Mouse (Mus musculus): Measurements from ENCODE around the gene Rab11b. TPM values are rescaled to one million over a fixed set of nuclear protein-coding genes. Genes with fewer than 3 reads are reported as not detected.
"Not testable (repeated sequence)": the region's sequence is repeated elsewhere in the genome, so short reads cannot be mapped to it uniquely, and the experiment has no call there.

Rab11b gene
- polyA plus RNA-seq, 1 experiment from 2014 or later = 207 TPM

DNA sequence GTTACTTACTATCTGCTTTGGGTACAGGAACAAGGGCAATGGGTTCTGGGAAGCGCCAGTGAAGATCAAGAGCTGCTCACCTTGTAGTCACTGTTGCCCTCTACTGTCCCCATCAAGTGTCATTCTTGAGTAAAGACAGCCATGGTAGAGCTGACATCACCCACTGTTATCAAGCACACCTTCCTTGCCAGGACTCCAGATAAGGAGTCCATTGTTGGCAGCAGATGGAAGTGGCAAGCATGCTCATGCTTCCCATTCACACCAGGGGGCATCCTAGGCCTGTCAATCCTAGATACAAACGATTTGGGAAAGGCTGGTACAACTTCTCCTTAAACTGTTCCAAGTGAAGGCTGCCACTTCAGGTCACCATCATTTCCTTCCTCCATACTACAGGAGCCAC lies 14.3 kb downstream of the Rab11b start:
- Histone ChIP-seq H3K9ac (ENCODE audit: low read depth, low read length) (no peak overlapping the region), H3K9me3 (replicated peaks; ENCODE audit: low read length) (no peaks in the 10 kb centered on the region), H3K4me3 (replicated peaks; ENCODE audit: low read depth, low read length) (no peak overlapping the region), H3K4me1 (replicated peaks; ENCODE audit: insufficient read depth, low read length) (no peaks in the 10 kb centered on the region), H3K27me3 (ENCODE audit: insufficient read depth, low read length) (no peaks in the 10 kb centered on the region), H3K27ac (no peak overlapping the region), H3K4me2 (ENCODE audit: low read length) (no peak overlapping the region), H3K36me3 (ENCODE audit: insufficient read depth, low read length) (peaks cover 20% of the 10 kb centered on the region)
- ATAC-seq (replicated peaks; ENCODE audit: low FRiP score, low read depth) (no peak), DNase-seq (ENCODE audit: low spot score) (peak; percentile 72)
- peak; percentile 75 for TF ChIP-seq CTCF (IDR thresholded peaks at IDR 0.05; ENCODE audit: low read depth)
- 63% methylated on average over 2 of the region's 2 CpGs for WGBS

DNA sequence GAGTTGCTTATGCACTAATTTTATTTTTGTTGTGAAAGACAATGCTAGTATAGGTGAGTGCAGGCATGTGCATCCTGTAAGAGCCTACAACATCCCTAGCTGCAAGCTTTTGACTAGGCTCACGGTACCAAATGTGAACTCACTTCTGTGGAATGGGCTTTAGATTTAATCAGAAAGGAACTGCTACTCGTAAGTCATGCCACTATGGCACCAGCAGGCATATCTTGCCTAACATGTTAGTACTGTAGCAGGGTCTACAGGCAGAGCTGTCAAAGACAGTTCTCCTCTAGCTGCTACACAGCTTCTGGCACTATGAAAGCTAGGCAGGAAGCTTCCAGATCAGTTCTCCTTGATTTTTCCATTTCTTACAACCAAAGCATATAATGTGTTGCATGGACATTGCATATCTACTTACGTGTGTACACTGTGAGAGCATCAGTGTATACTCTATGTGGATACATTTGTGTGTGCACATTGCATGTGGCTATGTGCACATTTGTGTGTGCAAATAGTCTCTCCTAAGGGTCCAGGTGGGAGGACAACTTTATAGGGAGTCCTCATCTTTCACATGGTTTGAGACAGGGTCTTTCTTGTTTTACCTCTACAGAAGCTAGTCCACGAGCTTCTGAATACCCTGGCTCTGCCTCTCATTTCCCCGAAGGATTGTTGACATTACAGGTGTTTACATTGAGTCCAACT lies 15.5 kb downstream of the Rab11b start:
- no peak overlapping the region for H3K4me2 ChIP-seq (ENCODE audit: low read length)
- H3K9ac ChIP-seq (ENCODE audit: low read depth, low read length) = no peak overlapping the region
- no peak for ATAC-seq (replicated peaks; ENCODE audit: low FRiP score, low read depth)
- DNase-seq (ENCODE audit: low spot score) = no peak
- H3K4me1 ChIP-seq (replicated peaks; ENCODE audit: insufficient read depth, low read length) = no peaks in the 10 kb centered on the region
- H3K27me3 ChIP-seq (ENCODE audit: insufficient read depth, low read length) = no peaks in the 10 kb centered on the region
- no peak overlapping the region for H3K4me3 ChIP-seq (replicated peaks; ENCODE audit: low read depth, low read length)
- WGBS = 84% methylated on average over 5 of the region's 5 CpGs
- TF ChIP-seq CTCF (IDR thresholded peaks at IDR 0.05; ENCODE audit: low read depth) = no peak
- no peak overlapping the region for H3K27ac ChIP-seq
- peaks cover 20% of the 10 kb centered on the region for H3K36me3 ChIP-seq (ENCODE audit: insufficient read depth, low read length)
- no peaks in the 10 kb centered on the region for H3K9me3 ChIP-seq (replicated peaks; ENCODE audit: low read length)

DNA sequence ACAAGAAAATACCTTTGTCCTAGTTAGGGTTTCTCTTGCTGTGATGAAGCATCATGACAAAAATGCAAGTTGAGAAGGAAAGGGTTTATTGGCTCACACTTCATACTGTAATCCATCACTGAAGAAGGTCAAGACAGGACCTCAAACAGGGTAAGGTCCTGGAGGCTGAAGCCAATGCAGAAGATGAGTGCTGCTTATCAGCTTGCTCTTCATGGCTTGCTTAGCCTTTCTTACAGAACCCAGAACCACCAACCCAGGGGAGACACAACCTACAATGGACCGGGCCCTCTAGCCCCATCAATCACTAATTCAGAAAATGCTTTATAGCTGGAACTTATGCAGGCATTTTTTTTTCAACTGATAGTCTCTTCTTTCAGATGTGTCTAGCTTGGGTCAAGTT lies 17.9 kb downstream of the Rab11b start:
- no peak overlapping the region for H3K9ac ChIP-seq (ENCODE audit: low read depth, low read length)
- DNase-seq (ENCODE audit: low spot score) (no peak), ATAC-seq (replicated peaks; ENCODE audit: low FRiP score, low read depth) (no peak)
- H3K4me3 ChIP-seq (replicated peaks; ENCODE audit: low read depth, low read length) = no peak overlapping the region
- H3K27me3 ChIP-seq (ENCODE audit: insufficient read depth, low read length) = no peaks in the 10 kb centered on the region
- WGBS = 86% methylated on average over 1 of the region's 1 CpGs
- TF ChIP-seq CTCF (IDR thresholded peaks at IDR 0.05; ENCODE audit: low read depth) = no peak
- no peaks in the 10 kb centered on the region for H3K4me1 ChIP-seq (replicated peaks; ENCODE audit: insufficient read depth, low read length)
- no peak overlapping the region for H3K27ac ChIP-seq
- H3K9me3 ChIP-seq (replicated peaks; ENCODE audit: low read length) = no peaks in the 10 kb centered on the region
- H3K4me2 ChIP-seq (ENCODE audit: low read length) = no peak overlapping the region
- peaks cover 9% of the 10 kb centered on the region for H3K36me3 ChIP-seq (ENCODE audit: insufficient read depth, low read length)

DNA sequence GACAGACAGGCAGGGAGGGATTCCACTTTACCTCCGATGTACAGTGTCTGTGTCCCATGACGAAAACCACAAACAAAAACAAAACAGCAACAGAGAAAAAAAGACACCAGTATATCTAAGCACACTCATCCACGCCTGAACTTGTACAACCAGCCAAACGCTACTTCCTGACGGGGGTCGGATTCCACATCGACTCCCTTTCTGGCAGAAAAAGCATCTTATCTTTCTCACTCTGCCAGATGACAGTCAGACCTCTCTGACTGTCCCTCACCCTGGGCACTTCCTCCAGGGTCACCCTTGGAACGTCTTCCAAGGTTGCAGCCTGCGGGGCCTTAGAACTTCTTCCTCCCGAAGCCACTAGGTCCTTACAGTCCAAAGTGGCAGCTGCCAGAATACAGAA lies 26.8 kb downstream of the Rab11b start:
- H3K4me3 ChIP-seq (replicated peaks; ENCODE audit: low read depth, low read length); H3K4me1 ChIP-seq (replicated peaks; ENCODE audit: insufficient read depth, low read length); ATAC-seq (replicated peaks; ENCODE audit: low FRiP score, low read depth); H3K9ac ChIP-seq (ENCODE audit: low read depth, low read length); DNase-seq (ENCODE audit: low spot score); H3K4me2 ChIP-seq (ENCODE audit: low read length); H3K27ac ChIP-seq; H3K9me3 ChIP-seq (replicated peaks; ENCODE audit: low read length); H3K27me3 ChIP-seq (ENCODE audit: insufficient read depth, low read length); H3K36me3 ChIP-seq (ENCODE audit: insufficient read depth, low read length): not testable (repeated sequence)
- 47% methylated on average over 10 of the region's 10 CpGs for WGBS

DNA sequence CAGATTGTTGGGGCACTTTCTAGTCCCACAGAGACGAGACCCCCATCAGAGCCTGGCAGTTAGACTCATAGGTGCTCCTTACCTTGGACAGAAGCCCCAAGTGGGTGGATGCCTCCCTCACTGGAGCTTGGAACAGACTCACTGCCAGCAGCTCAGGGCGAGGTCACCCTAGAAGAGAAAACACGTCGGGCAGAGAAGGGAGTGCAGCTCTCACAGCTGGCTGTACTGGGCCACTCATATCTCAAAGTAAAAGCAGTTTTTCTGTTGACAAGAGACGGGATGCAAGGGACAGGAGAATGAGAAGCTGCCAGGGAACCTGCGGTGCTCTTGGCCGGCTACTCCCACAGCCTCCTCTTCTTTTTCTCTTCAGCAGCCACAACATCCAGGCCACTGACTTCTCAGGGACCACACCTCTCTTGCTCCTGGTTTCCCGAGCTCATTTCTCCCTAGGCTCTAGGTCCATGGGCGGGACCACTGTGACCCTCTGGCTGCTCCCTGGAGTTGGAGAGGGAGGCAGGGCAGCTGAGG lies 27.7 kb downstream of the Rab11b start:
- DNase-seq (ENCODE audit: low spot score) = not testable (repeated sequence)

DNA sequence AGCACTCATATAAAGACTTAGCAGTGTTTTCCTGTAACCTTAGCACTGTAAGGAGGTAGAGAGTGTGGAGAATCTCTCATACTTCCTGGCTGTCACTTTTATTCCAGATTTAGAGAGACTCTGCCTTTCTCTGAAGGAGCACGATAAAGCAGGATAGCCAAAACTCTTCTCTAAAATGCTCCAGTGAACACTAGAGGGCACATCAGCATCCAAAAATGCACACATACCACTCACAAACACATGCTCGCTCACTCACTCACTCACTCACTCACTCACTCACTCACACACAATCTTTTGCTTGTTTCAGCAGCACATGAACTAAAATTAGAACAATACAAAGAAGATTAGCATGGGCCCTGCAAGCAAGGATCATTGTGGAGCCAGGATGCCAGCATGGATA lies 31.1 kb downstream of the Rab11b start:
- Histone ChIP-seq H3K9ac (ENCODE audit: low read depth, low read length) (no peak overlapping the region), H3K9me3 (replicated peaks; ENCODE audit: low read length) (no peaks in the 10 kb centered on the region), H3K27ac (no peak overlapping the region), H3K4me2 (ENCODE audit: low read length) (no peak overlapping the region), H3K4me1 (replicated peaks; ENCODE audit: insufficient read depth, low read length) (no peaks in the 10 kb centered on the region), H3K4me3 (replicated peaks; ENCODE audit: low read depth, low read length) (no peak overlapping the region), H3K36me3 (ENCODE audit: insufficient read depth, low read length) (no peaks in the 10 kb centered on the region), H3K27me3 (ENCODE audit: insufficient read depth, low read length) (no peaks in the 10 kb centered on the region)
- DNase-seq (ENCODE audit: low spot score) = no peak
- 58% methylated on average over 2 of the region's 2 CpGs for WGBS
- no peak for ATAC-seq (replicated peaks; ENCODE audit: low FRiP score, low read depth)
- TF ChIP-seq CTCF (IDR thresholded peaks at IDR 0.05; ENCODE audit: low read depth) = peak; percentile 42; the same call in 1 of the 2 replicates

More for the DNA sequence above, 27.7 kb downstream of the Rab11b start:
- H3K27me3 ChIP-seq (ENCODE audit: insufficient read depth, low read length); H3K9me3 ChIP-seq (replicated peaks; ENCODE audit: low read length); H3K9ac ChIP-seq (ENCODE audit: low read depth, low read length); H3K27ac ChIP-seq; H3K36me3 ChIP-seq (ENCODE audit: insufficient read depth, low read length); H3K4me3 ChIP-seq (replicated peaks; ENCODE audit: low read depth, low read length); ATAC-seq (replicated peaks; ENCODE audit: low FRiP score, low read depth); H3K4me1 ChIP-seq (replicated peaks; ENCODE audit: insufficient read depth, low read length); H3K4me2 ChIP-seq (ENCODE audit: low read length): not testable (repeated sequence)
- WGBS = 36% methylated on average over 9 of the region's 9 CpGs

DNA sequence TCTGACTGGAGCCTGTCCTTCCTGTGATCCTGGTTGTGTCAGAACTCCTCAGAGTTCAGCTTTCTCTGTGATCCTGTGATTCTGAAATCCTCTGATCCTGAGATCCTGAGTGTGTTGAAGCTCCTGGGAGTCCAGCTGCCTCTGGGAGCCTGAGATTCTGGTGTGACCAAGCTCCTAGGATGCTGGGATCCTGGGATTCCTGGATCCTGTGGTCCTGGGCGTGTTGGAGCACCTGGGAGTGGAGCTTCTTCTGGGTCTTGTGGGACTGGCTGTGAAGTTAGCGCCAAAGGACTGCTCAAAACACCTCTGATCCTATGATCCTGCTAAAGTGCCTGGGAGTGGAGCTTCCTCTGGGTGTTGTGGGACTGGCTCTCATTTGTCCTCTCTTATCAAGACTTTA lies 31.9 kb downstream of the Rab11b start:
- H3K36me3 ChIP-seq (ENCODE audit: insufficient read depth, low read length) = no peaks in the 10 kb centered on the region
- DNase-seq (ENCODE audit: low spot score) (no peak), ATAC-seq (replicated peaks; ENCODE audit: low FRiP score, low read depth) (no peak)
- H3K4me2 ChIP-seq (ENCODE audit: low read length) = no peak overlapping the region
- H3K9ac ChIP-seq (ENCODE audit: low read depth, low read length) = no peak overlapping the region
- no peak overlapping the region for H3K4me3 ChIP-seq (replicated peaks; ENCODE audit: low read depth, low read length)
- no peaks in the 10 kb centered on the region for H3K9me3 ChIP-seq (replicated peaks; ENCODE audit: low read length)
- H3K4me1 ChIP-seq (replicated peaks; ENCODE audit: insufficient read depth, low read length) = no peaks in the 10 kb centered on the region
- no peak for TF ChIP-seq CTCF (IDR thresholded peaks at IDR 0.05; ENCODE audit: low read depth)
- WGBS = 81% methylated on average over 2 of the region's 2 CpGs
- H3K27ac ChIP-seq = no peak overlapping the region
- no peaks in the 10 kb centered on the region for H3K27me3 ChIP-seq (ENCODE audit: insufficient read depth, low read length)

Data from kidney, postnatal 0 days (tissue).